Mouse (Mus musculus) G1E (cell line): ENCODE data around the gene Dusp14. TPM values are rescaled to one million over a fixed set of nuclear protein-coding genes. Genes with fewer than 3 reads are reported as not detected.

ENCODE experiments used
- ATAC-seq: 2 replicates; pipeline ENCODE4 v1.8.0; 2016; ENCODE audit warnings: mild to moderate bottlenecking; ENCODE audit not compliant: insufficient number of reproducible peaks, poor library complexity, low FRiP score, severe bottlenecking; ENCODE audit errors: extremely low read depth
- DNase-seq: peaks from one replicate; pipeline ENCODE4 v3.0.0; 2012; ENCODE audit warnings: low spot score
- H3K27me3 ChIP-seq: 2 replicates; pipeline ENCODE4 v1.6.1; 2012; ENCODE audit warnings: mild to moderate bottlenecking, low read length, inconsistent platforms; ENCODE audit not compliant: insufficient read depth
- H3K36me3 ChIP-seq: replicated peaks from 2 replicates; pipeline ENCODE3; 2012; ENCODE audit warnings: mild to moderate bottlenecking, inconsistent platforms
- H3K4me1 ChIP-seq: 2 replicates; pipeline ENCODE4 v1.6.1; 2012; ENCODE audit warnings: low read depth, low read length, inconsistent platforms, mixed read lengths; ENCODE audit not compliant: insufficient read depth
- H3K4me3 ChIP-seq: 2 replicates; pipeline ENCODE4 v1.5.1; 2012; ENCODE audit warnings: low read depth, mild to moderate bottlenecking, inconsistent platforms, low read length, moderate library complexity, mixed read lengths
- H3K9me3 ChIP-seq: replicated peaks from 2 replicates; pipeline ENCODE4 v1.6.1; 2012; ENCODE audit warnings: inconsistent platforms
- CTCF ChIP-seq: IDR thresholded peaks from 2 replicates; pipeline ENCODE4 v1.5.1; 2012; ENCODE audit warnings: low read depth, low read length, inconsistent platforms, mixed read lengths
- GATA1 ChIP-seq: IDR thresholded peaks from 2 replicates; pipeline ENCODE4 v1.6.1; 2012; ENCODE audit warnings: borderline replicate concordance, low read length, inconsistent platforms, mixed read lengths
- GATA2 ChIP-seq: IDR thresholded peaks from 2 replicates; pipeline ENCODE4 v1.6.1; 2012; ENCODE audit warnings: low read depth, low read length, inconsistent platforms, borderline replicate concordance
- POLR2AphosphoS5 ChIP-seq: IDR thresholded peaks from 2 replicates; pipeline ENCODE4 v1.6.1; 2012; ENCODE audit warnings: low read depth, low read length, inconsistent platforms; ENCODE audit not compliant: insufficient replicate concordance
- TAL1 ChIP-seq: conservative IDR thresholded peaks from 2 replicates; pipeline ENCODE4 v1.6.1; 2012; ENCODE audit warnings: low read depth, low read length, inconsistent platforms, mixed read lengths
- polyA plus RNA-seq: library from polyadenylated mRNA; stranded (reverse); fragments of >175 nt; gene quantifications from 2 replicates; pipeline ENCODE4 v1.2.3, GENCODE M21; 2012
- total RNA-seq, 2 experiments: library from RNA; stranded (forward) in 1 of 2; stranded (reverse) in 1 of 2; fragments of 200-1000 nt in 1 of 2; fragments of >200 nt in 1 of 2; fragmentation: Nextera tagmentation in 1 of 2; gene quantifications; 2 replicates each; pipeline ENCODE4 v1.2.3; 2014 to 2017

Dusp14 gene
- total and polyA plus RNA-seq, 3 experiments, result not detected

DNA sequence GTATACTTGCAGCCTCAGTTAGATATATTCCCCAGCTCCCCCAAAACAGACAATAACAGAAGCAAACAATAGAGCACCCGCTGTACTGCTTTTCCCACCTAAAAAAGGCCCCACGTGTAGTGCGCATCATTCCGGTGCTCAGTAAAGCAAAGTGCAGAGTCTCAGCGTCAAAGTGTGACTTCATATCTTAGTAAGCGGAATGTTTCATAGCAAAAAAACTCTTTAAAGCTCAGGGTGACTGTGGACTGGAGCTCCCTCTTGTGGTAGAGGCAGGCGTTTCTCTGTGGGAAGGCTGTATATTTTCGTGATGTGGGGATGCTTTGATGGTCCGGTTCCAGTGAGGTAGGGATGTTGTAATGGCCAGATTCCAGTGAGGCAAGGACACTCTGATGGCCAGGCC lies 37.1 kb downstream of the Dusp14 start:
- Histone ChIP-seq H3K4me1 (no peaks in the 10 kb centered on the region), H3K4me3 (no peak overlapping the region), H3K36me3 (peaks cover 85% of the 10 kb centered on the region), H3K9me3 (no peaks in the 10 kb centered on the region), H3K27me3 (no peaks in the 10 kb centered on the region)
- DNase-seq (peak; percentile 8), ATAC-seq (no peak)
- TF ChIP-seq GATA2 (no peak), GATA1 (no peak), TAL1 (no peak), CTCF (peak; percentile 82)

GRCm38 (mm10) chr11:84028271-84029028 lies 40.6 kb downstream of the Dusp14 start:
- H3K27me3 ChIP-seq, result no peaks in the 10 kb centered on the region
- DNase-seq, result no peak
- peaks cover 3% of the 10 kb centered on the region; the same call in 1 of the 2 replicates for H3K9me3 ChIP-seq
- no peak for ATAC-seq
- no peaks in the 10 kb centered on the region for H3K4me1 ChIP-seq
- no peak for TF ChIP-seq GATA2
- TF ChIP-seq CTCF, result no peak
- TF ChIP-seq GATA1, result no peak
- no peak for TF ChIP-seq TAL1
- TF ChIP-seq POLR2AphosphoS5, result no peak
- H3K4me3 ChIP-seq, result no peak overlapping the region
- peaks cover 95% of the 10 kb centered on the region for H3K36me3 ChIP-seq

GRCm38 (mm10) chr11:84027231-84027630 lies 41.8 kb downstream of the Dusp14 start:
- H3K4me3 ChIP-seq, result no peak overlapping the region
- H3K9me3 ChIP-seq, result peaks cover 3% of the 10 kb centered on the region; the same call in 1 of the 2 replicates
- no peak for DNase-seq
- H3K4me1 ChIP-seq, result no peaks in the 10 kb centered on the region
- H3K36me3 ChIP-seq, result peaks cover 95% of the 10 kb centered on the region
- no peak for TF ChIP-seq GATA2
- TF ChIP-seq GATA1, result no peak
- TF ChIP-seq CTCF, result no peak
- TF ChIP-seq TAL1, result no peak
- TF ChIP-seq POLR2AphosphoS5, result no peak
- ATAC-seq, result no peak
- no peaks in the 10 kb centered on the region for H3K27me3 ChIP-seq

- ATAC-seq, result no peak
- Histone ChIP-seq H3K9me3 (no peaks in the 10 kb centered on the region), H3K4me3 (no peak overlapping the region), H3K27me3 (no peaks in the 10 kb centered on the region), H3K4me1 (peaks cover 7% of the 10 kb centered on the region), H3K36me3 (peaks cover 83% of the 10 kb centered on the region)
- TF ChIP-seq TAL1, result no peak
- no peak for DNase-seq
Measured at GRCm38 (mm10) chr11:84016810-84017508, 52.1 kb downstream of the Dusp14 start.

DNA sequence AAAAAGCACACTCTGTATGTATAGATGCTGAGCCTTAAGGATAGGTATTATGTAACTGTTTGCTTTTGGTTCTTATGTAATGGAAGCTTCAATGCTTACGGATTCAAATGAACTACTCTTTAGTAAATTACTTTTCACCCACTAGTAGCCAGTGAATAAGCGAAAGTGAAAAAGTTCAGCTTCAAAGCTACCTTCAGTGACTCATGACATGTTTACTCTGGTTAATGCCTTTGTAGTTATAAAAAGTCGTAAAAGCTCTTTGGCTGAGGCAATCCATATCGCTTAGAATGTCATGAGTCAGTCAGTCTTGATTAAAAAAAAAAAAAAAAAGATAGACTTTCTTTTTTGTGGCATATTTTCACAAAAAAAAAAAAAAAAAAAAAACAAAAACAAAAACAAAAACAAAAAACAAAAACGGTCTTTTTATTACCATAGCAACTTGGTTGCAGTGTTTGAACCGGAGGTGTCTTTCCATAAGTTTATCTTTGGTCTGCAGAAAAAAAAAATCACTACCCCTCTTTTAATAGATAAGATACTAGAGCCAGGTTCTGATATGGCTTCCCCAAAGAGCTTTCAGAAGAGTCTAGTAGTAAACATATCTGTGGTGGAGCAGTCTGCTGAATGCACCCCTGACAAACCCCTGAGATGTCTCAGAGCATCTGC lies 52.8 kb downstream of the Dusp14 start:
- DNase-seq (no peak), ATAC-seq (no peak)
- Histone ChIP-seq H3K4me3 (no peak overlapping the region), H3K9me3 (no peaks in the 10 kb centered on the region), H3K36me3 (peaks cover 82% of the 10 kb centered on the region), H3K27me3 (no peaks in the 10 kb centered on the region), H3K4me1 (peaks cover 7% of the 10 kb centered on the region)
- TF ChIP-seq TAL1 (no peak), CTCF (no peak), POLR2AphosphoS5 (no peak), GATA1 (no peak), GATA2 (no peak)

GRCm38 (mm10) chr11:84013105-84013504 lies 56.0 kb downstream of the Dusp14 start:
- H3K9me3 ChIP-seq, result no peaks in the 10 kb centered on the region
- H3K4me1 ChIP-seq, result peaks cover 7% of the 10 kb centered on the region
- TF ChIP-seq GATA1 (no peak), TAL1 (no peak), GATA2 (no peak), POLR2AphosphoS5 (no peak), CTCF (no peak)
- no peak overlapping the region for H3K4me3 ChIP-seq
- ATAC-seq (no peak), DNase-seq (no peak)
- peaks cover 84% of the 10 kb centered on the region for H3K36me3 ChIP-seq
- H3K27me3 ChIP-seq, result no peaks in the 10 kb centered on the region
